Mouse (Mus musculus): ENCODE results near the gene Xrcc4.

- TF ChIP-seq CTCF (IDR thresholded peaks at IDR 0.05; ENCODE audit: extremely low read depth, insufficient read length, insufficient replicate concordance, low read depth, low read length) (no peak), POLR2A (IDR thresholded peaks at IDR 0.05; ENCODE audit: low read depth, low read length) (no peak)
These were observed 310.0 kb downstream of the Xrcc4 start for GRCm38 (mm10) chr13:89779208-89779911.

Measured in small intestine, adult 2 months (tissue).